Mouse (Mus musculus): ENCODE data around the gene Ptgs1.
"Not testable (repeated sequence)": the region's sequence is repeated elsewhere in the genome, so short reads cannot be mapped to it uniquely, and the experiment has no call there.

Gene Ptgs1

DNA sequence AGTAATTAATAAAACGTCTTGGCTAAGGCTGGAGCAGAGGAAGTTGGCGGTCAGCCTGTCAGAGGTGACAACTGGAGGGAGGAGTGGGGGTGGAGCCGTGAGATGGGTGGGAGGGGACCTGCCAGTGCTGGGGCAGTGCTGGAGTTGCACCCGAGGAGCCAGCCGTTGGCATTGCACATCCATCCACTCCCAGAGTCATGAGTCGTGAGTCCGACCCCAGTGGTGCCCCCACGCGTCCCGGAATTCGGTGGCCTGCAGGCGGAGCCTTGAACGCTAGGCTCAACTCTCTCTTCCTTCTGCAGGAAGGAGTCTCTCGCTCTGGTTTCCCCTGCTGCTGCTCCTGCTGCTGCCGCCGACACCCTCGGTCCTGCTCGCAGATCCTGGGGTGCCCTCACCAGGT is at the start of gene Ptgs1:
TSS of gene Ptgs1 (plus strand) at position 61 of the 400 bp plus-strand sequence.
- in situ Hi-C loops (cut with MboI, MseI): no loop called here

DNA sequence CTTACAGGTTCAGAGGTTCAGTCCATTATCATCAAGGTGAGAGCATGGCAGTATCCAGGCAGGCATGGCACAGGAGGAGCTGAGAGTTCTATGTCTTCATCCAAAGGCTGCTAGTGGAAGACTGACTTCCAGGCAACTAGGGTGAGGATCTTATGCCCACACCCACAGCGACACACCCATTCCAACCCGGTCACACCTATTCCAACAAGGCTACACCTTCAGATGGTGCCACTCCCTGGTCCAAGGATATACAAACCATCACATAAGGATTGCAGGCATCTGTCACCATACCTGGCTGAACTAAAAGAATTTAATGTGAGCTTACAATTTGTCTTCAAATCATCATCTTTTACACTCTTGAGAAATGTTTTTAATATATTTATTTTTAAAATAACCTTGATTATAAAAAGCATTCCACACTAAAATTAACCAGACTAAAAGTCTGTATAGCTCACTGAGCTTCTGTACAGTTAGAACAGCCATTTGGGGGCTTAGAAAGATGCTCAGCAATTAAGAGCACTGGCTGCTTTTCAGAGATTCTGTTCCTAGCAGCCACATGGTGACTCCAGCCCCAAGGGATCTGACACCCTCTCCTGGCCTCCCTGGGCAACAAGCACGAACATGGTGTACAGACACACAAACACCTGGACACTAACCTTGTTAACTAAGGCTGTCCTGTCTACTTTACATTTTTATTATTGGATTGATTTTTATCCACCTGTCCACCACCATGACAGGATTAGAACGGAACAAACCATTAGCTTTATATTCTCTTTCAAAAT is 48.4 kb upstream of the Ptgs1 start:
- in situ Hi-C loops (cut with MboI, MseI): not testable (repeated sequence)

DNA sequence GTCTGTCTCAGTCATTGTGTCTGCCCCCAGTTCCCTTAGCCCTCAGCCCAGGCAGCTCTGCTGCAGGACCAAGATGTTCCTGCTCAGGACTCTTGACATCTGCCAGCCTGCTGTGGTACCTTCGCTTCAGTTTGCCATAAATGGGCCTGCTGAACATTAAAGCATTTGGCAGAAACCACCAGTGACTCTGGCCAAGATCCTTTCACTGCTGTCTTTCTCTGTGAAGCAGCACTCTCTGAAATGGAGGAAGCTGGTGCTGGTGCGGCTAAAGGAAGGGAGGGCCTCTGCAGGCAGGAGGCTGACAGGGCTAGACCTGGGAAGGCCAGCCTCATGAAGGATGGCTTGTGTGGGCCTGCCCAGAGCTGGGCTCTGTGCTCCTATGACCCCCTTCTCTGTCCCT is 46.9 kb upstream of the Ptgs1 start:
- in situ Hi-C loops (cut with MboI, MseI): no loop called here

DNA sequence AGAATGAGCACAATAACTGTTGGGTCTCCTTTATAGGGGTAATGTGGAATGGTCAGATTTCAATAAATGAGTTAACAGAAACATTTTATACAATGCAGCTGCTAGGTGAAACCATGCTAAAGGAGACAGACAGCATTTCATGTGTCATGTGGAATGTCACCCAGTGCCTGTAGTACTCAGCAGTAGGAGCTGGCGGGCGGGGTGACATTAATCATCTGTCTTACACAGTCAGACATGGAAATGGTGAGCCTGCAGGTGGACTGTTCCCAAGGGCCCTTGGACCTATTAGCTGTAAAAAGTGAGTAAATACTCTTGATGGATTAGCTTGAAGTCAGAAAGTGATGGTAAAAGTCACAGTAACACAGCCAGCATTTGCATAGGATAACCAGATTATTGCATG is 46.0 kb upstream of the Ptgs1 start:
- in situ Hi-C loops (cut with MboI, MseI): no loop called here

DNA sequence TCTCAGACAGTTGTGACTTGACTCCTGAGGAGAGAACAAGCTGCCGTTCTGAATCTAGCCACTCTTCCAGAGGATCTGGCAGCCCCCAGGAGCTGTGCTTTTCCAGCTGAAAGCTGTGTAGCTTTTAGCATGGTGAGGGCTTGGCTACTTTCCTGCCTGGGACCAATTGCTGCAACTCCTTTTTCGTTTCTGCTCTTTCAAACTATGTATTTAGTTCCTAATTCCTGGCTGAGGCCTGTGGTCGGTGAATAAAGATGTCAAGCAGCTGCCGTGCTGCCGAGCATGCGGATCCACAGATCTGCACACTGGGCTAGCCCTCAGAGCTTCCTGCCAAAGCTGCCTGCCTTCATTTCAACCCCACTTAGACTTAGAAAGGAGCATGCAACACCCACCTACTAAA is 45.4 kb upstream of the Ptgs1 start:
- in situ Hi-C loops (cut with MboI, MseI): no loop called here

DNA sequence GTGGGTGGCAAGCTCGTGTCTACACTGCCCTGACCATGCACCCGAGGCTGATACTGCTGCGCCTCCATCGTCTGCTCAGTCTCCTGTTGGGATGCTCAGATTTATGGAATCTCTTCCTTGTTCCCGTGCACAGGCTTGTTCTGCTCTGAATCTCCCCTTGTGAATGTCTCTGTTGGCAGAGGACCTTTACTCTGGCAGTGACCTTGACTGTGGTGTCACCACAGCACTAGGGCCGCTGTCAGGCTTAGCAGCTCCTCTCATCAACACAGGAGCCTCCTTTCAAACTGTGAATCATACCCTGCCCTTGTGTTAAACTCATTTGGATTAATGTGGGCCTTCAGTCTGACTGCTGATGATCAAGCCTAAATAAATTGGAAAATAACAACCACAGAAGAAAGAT is 41.0 kb upstream of the Ptgs1 start:
- in situ Hi-C loops (cut with MboI, MseI): not testable (repeated sequence)

DNA sequence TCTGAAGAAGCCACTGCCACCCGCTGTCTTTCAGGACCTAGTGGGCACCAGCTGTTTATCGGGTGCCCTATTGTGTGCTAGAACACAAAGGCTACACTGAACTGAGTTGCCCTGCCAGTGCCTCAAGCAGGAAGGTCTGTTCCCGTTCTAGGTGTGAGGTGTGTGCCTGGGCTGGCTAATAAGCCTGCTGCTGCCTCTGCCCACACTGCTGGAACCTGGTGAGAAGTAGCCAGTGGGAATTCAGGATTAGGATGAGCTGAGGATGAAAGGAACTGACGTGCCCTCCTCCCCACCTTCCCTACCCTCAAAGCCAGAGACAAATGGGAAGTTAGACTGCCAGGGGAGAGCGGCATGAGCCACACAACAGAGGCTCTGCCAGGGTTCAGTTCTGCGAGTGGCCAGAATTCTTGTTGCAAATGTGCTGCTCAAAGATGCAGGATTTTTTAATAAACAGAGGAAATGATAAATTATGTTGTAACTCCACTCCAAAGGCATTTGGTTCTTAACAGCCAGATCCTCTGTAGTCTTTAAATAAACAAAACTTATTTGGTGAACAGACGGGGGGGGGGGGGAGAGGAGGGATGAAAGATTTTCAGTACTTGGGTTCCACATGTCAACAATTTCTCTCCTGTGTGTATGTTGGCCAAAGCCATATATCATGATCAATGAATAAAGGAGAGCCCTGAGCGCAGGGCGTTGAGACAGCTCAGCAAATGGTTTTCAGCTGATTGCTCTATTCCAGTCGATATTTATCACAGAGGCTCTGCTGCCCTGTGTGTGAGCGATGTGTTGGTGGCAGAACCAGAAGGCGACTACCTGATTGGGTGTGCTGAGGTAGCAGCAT is 38.9 kb upstream of the Ptgs1 start:
- in situ Hi-C loops (cut with MboI, MseI): no loop called here

DNA sequence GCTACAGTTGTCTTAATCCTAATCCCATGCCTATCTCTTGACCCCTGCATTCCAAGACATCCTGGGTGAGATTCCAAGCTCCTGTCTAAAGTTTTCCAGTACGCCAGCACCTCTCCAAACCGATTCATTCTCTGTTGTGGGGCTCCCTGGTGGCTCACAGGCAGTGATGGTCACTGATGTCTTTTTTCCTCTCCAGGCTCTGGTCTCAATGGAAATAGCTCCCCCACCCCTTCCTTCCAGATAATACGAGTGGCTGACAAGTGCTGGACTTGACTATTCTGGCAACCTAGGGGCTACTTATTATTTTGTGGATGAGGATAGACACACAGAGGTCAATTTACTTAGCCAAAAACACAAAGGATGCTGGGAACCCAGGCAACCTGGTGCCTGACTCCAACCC is 33.2 kb upstream of the Ptgs1 start:
- in situ Hi-C loops (cut with MboI, MseI): no loop called here

DNA sequence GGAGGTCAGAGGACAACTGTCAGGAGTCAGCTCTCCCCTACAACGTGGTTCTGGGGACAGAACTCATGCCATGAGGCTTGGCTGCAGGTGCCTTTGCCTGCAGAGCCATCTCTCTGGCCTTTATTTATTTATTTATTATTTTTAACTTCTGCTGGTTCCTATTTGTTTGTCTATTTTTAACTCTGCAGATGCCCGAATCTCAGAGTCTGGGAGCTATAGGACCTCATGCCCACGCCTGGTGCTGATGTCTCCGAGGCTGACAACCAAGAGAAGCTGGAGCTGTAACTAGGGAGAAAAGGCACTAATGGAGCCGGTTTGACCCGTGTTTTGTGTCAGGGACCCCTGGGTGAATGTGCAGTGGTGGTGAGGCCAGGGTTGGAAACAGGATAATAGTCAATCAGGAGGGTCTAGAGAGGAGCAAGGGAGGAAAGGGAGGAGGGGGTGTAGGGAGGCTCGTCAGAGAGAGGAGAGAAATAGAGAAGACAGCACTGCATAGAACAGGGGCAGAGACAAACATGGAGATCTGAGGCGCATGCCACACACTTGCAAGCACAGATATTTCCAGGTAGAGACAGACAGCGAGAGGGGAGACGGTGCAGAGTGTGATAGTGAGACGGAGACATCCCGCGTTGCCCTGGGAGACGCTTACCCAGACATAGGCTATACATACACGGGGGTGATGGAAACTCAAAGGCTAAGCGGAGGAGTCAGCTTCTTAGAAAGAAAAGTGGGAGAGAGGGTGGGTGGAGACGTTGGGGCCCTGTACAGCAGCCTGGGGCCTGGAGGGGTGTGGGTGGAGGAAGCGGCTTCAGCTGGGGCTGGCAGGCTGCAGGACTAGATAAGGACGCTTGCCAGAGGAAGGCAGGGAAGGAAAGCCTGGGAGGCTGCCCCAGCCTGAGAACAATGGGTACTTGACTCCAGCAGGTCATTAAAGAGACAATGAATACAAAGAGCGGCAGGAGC is 32.0 kb upstream of the Ptgs1 start:
- in situ Hi-C loops (cut with MboI, MseI): no loop called here

DNA sequence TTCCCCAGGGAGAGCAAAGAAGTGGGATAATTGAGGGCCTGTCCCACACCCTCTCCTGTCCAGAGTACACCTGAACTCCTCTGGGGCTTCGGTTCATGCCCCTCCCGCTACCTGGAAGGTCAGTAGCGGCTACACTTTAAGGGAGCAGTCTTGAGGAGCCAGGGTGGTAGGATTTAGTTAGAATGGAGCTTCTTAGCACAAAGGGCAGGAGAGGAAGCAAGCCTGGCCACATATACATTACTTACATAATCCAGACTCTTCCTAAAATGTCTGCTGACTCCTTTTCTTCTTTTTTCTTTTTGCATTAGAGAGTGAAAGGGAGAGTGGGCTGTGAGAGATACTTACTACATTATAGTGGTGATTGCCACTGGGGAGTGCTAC is 31.4 kb upstream of the Ptgs1 start:
- in situ Hi-C loops (cut with MboI, MseI): no loop called here

DNA sequence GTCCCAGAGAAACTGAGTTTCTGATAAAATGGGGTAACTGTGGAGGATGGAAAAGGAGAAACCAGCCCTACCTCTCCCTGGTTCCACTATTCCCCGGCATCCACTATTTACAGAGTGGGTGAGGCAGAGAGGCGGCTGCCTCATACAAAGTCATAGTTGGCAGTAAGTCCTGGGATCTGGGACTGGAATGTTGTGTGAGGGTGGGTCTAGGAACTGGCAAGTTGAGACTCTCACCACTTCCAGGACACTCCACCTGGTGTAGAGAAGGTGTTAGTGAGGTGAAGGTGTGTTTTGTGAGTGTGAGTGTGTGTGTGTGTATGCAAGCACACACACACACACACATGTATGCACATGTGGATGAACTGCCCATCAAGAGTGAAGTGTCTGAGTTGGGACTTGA is 29.4 kb upstream of the Ptgs1 start:
- in situ Hi-C loops (cut with MboI, MseI): no loop called here

DNA sequence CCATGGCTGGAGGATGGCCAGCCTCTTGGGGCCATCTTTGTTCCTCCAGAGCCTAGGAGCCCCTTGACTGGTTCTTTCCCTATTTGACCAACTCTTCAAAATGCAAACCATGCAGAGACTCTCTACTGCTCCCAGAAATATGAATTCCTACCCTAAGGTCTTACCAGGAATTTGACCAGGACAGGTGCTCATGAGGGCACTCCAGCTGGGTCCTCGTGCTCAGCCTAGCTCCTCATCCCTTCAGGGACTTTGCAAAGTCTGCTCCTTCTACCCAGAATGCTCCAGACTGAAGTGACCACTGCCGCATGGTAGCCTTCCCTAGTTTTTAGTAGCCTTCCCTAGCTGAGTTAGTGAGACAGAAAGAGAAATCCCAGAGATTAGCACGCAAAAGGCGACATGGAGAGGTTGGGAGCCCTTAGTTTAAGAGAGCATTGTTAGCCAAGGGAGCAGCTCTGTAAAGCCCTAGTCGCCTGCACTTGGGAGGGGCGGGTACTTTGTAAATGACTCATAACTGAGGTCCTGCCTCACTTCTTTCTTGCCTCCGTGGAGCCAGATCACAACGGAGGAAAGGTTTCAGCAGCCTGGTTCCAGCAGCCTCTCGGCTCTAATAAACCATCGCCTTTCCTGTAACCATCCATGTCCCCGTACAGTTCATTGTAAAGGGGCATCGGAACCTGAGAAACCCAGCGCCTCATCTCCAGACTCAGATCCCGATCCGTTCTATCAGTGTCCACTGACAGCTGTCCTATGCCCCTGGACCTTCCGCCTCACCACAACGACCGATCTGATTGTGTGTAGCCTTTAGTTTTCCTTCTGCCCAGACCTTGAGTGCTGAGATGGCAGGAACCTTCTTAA is 28.2 kb upstream of the Ptgs1 start:
- in situ Hi-C loops (cut with MboI, MseI): no loop called here

DNA sequence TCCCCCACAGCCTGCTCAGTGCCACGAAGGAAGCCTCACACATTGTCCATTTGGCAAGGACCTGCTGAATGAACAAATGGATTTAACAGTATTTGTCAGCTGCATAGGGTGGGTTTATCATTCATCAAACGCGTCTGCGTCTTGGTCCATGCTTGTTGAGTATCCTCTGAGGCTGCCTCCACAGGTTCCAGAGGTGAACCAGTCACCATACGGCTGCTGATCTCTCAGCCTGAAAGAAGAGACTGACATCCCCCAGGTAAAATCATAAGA is 27.7 kb upstream of the Ptgs1 start:
- in situ Hi-C loops (cut with MboI, MseI): no loop called here

DNA sequence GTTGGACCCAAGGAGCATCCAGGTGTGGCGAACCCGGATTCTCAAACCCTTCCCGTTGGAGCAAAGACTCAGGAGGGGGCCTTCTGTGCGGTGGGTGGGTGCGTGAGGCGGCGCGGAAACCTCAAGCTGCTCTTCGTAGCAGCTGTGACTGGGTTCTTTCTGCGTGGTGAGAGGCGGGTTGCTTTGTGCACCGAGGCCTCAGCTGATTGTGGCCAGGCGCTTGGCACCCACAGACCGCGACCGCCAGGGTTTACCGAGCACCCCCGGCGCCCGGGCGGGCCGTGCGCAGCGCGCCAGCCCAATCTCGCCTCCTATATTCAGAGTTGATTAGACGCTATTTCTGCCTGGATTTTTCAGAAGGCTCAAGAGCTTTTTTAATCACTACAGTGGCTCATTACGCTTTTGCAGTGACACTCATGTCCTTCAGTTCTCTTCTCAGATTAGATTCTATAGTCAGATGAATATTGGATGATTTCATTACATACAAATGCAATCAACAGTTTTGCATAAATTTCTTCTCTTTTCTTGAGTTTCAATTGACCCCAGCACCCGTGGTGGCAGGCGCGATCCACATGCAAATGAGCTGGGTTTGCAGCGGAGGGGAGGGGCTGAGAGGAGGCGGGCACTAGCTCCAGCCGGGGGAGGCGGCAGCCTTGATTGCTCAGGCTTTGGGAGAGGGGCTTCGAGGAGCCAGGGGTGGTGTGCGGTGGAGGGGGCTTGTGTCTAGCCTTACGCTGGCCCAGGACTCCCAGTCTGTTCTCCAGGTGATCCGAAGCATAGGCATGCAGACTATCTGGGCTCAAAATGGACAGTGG is 27.0 kb upstream of the Ptgs1 start:
- in situ Hi-C loops (cut with MboI, MseI): no loop called here

DNA sequence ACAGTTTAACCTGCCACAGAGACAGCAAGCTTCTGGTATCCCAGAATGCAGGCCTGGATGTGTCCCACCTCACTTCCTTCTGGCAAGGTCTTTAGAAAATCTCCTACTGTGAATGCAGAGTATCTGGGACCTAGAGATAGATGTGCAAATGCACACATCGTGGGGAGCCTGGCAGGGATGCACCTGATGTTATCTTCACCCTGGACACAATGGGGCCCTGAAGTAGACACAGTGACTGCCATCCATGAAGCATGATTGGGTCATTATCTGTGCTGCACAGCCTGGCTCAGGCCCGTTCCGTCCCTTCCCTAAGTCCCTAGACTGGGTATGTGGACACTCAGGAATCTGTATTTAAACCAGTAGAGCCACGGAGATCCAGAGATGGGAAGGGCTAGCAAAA is 25.6 kb upstream of the Ptgs1 start:
- in situ Hi-C loops (cut with MboI, MseI): no loop called here

DNA sequence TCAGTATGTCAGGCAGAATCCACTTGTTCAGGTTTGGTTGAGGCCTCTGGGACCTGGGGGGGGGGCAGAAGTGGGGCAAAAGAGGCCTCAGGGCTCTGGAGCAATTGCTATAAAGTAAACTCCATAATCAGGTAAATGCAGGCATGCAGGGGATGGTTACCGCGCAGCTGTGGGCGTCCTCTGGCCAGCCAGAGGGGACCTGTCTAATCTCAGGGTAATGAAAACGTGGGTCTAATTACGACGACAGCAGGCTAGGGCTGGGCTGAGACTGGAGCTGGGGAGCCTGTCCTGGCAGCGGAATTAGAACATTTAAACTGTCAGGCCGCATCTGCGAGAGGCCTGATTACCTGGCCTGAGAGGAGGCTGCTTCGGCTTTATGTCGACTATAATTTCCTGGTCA is 23.2 kb upstream of the Ptgs1 start:
- in situ Hi-C loops (cut with MboI, MseI): no loop called here

DNA sequence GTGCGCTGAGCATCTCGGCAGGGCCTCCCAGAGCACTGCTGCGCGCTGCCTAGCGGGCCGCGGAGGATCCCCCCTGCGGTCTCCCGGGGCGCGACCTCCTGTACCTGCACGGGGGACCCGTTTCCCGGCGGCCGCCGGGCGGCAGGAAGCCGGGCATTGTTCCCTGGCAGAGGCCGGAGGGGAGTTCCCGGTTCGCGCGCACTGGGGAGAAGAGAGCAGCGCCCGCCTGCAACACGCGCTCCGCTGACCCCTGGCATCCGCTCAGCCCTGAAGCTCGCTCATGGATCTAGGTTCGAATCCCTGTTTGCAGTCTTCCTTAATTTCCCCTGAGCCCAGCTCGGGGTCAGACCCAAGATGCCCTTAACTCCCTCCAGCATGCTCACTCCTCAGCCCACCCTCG is 19.4 kb upstream of the Ptgs1 start:
- in situ Hi-C loops (cut with MboI, MseI): loop anchor here (5.0 kb wide), 2 partner anchors 108 to 203 kb away; no protein-coding TSS in a partner anchor

DNA sequence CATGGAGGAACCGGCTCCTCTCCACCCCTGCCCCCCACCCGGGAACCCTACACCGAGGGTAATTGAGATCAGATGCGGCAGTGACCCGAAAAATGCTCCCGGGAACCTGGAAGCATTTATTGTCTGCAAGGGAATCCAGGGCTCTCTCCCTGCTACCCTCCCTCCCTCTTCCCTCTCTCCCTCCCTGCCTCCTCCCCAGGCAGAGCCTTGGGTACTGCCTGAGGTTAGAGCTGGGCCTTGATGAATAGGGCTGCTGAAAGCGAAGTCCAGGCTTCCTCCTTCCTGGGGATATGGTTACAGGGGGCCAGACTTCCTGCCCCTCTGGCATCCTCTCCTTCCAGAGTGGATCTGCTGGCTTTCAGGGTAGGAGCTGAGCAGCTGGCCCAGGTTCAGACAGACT is 18.4 kb upstream of the Ptgs1 start:
- in situ Hi-C loops (cut with MboI, MseI): loop anchor here (5.0 kb wide), 2 partner anchors 109 to 204 kb away; no protein-coding TSS in a partner anchor

DNA sequence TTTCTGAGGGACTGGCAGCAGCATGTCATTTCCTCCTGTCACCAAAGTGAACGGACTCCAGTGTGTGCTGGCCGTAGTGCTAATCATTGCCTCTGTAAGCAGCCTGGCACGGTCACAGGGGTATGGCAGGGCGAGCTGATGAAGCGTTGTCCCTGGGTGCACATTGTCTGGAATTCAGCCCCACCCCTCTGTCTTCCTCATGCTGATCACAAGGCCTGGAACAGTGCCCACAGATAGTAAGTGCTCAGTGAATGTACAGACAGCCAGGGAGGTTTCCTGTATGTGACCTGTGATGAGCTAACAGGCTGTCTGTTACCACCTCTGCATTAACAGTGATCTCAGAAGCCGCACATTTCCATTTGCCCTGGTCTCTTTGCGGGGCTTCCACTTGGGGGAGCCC is 17.1 kb upstream of the Ptgs1 start:
- in situ Hi-C loops (cut with MboI, MseI): loop anchor here (5.0 kb wide), 2 partner anchors 111 to 206 kb away; no protein-coding TSS in a partner anchor

DNA sequence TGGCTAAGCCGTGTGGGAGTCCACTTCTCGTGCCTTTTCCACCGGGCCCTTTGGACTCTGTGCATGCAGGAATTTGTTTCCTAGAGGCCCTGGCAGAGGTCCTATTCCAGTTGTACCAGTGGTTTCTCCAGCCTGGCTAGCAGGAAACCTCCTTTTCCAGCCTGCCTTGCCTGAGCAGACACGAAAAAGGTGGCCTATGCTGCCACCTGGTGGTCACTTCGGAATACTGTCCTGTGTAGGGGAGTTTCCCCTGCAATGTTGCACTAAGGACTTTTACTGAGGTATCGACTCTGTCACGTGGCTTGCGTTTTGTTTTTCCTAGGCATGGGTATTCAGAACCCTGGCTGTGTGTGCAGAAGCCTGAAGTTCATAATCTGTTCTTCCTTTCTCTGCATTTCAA is 16.2 kb upstream of the Ptgs1 start:
- in situ Hi-C loops (cut with MboI, MseI): loop anchor here (5.0 kb wide), 2 partner anchors 112 to 207 kb away; no protein-coding TSS in a partner anchor
